Comparison of ENCODE assay signal across 13 mouse cellular contexts in the genomic region with DNA sequence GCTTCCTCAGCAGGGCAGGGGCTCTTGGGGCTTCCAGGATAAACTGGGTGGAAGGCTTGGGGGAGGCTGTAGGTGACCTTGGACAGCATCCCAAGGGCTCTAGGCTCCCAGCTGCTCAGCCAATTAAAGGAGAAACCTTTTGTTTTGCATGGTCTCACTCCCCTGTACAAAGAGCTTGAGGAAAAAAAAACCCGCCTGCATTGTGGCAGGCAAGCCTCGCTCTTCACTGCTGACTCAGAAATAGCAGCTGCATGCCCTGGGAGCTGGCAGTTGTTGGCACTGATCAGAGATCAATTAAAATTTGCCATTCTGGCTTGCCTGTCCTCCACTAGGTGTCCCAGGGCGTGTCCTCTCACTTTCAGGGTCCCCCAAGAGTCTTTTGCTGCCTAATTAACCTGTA.
DNase-seq lines count a peak whose midpoint lies in the region; ATAC-seq and TF ChIP-seq lines count a peak whose summit lies in the region.
"Had no signal": no experiment of that assay in that cellular context is flagged by ENCODE, and none has a peak within 500 bp of the region (broad histone marks: within the 10 kb centered on the region; RNA-seq: fewer than 3 reads in every experiment).

No protein-coding gene starts in this region.

- peak; percentile 91 for DNase-seq in Muller cell, postnatal 12 days (ENCODE audit: inconsistent ontology term)
- peak; percentile 58 for DNase-seq in midbrain, embryonic 14.5 days
- no peak for DNase-seq in adipocyte (ENCODE audit: low spot score)
- DNase-seq in ovary, postnatal 14 days (ENCODE audit: low spot score), result no peak
- DNase-seq in urinary bladder, postnatal 14 days (ENCODE audit: low spot score), result no peak
- DNase-seq: adrenal gland, postnatal 14 days; cerebellum, adult 11-12 months; gastrocnemius, postnatal 10 days; lung, embryonic 14.5 days had no signal

- no peaks in the 10 kb centered on the region for H3K79me3 ChIP-seq in C2C12 (ENCODE audit: low read depth)

- WGBS in forebrain, embryonic 15.5 days, result 3% methylated on average over 3 of the region's 3 CpGs
- 13% methylated on average over 3 of the region's 3 CpGs for WGBS in midbrain, embryonic 14.5 days

- no peak overlapping the region for H3ac ChIP-seq in C2C12 (ENCODE audit: control insufficient read depth, insufficient read length, low read depth)

- H3K27ac ChIP-seq in forebrain, embryonic 15.5 days (replicated peaks), result peak overlapping the region; percentile 70
- peak overlapping the region; percentile 22 for H3K27ac ChIP-seq in midbrain, embryonic 14.5 days (replicated peaks; ENCODE audit: low read depth, low read length)
- H3K27ac ChIP-seq: heart, embryonic 13.5 days; intestine, embryonic 15.5 days had no signal

- no peaks in the 10 kb centered on the region for H3K79me2 ChIP-seq in C2C12 (ENCODE audit: control insufficient read depth, insufficient read depth)

- no peak overlapping the region for H3K9ac ChIP-seq in forebrain, embryonic 15.5 days (replicated peaks)
- H3K9ac ChIP-seq in midbrain, embryonic 14.5 days (replicated peaks; ENCODE audit: low read length), result no peak overlapping the region
- H3K9ac ChIP-seq: heart, embryonic 13.5 days; intestine, embryonic 15.5 days; lung, embryonic 14.5 days had no signal

- H3K4me2 ChIP-seq in forebrain, embryonic 15.5 days (replicated peaks), result no peak overlapping the region
- no peak overlapping the region for H3K4me2 ChIP-seq in midbrain, embryonic 14.5 days (ENCODE audit: low read length)
- H3K4me2 ChIP-seq: heart, embryonic 13.5 days; intestine, embryonic 15.5 days; lung, embryonic 14.5 days had no signal

- no peaks in the 10 kb centered on the region for H3K27me3 ChIP-seq in C2C12 (ENCODE audit: control insufficient read depth, insufficient read depth, insufficient read length)
- no peaks in the 10 kb centered on the region for H3K27me3 ChIP-seq in forebrain, embryonic 15.5 days
- H3K27me3 ChIP-seq in midbrain, embryonic 14.5 days (ENCODE audit: control insufficient read depth, insufficient read depth, low read length), result no peaks in the 10 kb centered on the region
- H3K27me3 ChIP-seq: heart, embryonic 13.5 days; intestine, embryonic 15.5 days had no signal

- no peaks in the 10 kb centered on the region for H3K9me3 ChIP-seq in forebrain, embryonic 15.5 days
- H3K9me3 ChIP-seq in midbrain, embryonic 14.5 days (ENCODE audit: control insufficient read depth, low read length), result no peaks in the 10 kb centered on the region
- H3K9me3 ChIP-seq: heart, embryonic 13.5 days; intestine, embryonic 15.5 days had no signal

- no peaks in the 10 kb centered on the region for H3K36me3 ChIP-seq in C2C12 (ENCODE audit: control insufficient read depth, insufficient read depth)
- H3K36me3 ChIP-seq in forebrain, embryonic 15.5 days, result no peaks in the 10 kb centered on the region
- no peaks in the 10 kb centered on the region for H3K36me3 ChIP-seq in midbrain, embryonic 14.5 days (ENCODE audit: control insufficient read depth, insufficient read depth, low read length)
- H3K36me3 ChIP-seq: heart, embryonic 13.5 days; intestine, embryonic 15.5 days had no signal

- ATAC-seq in forebrain, embryonic 15.5 days (replicated peaks), result peak; percentile 60
- no peak for ATAC-seq in midbrain, embryonic 14.5 days (ENCODE audit: low FRiP score, low TSS enrichment)
- ATAC-seq: intestine, embryonic 15.5 days had no signal

- no peak overlapping the region for H3K4me3 ChIP-seq in C2C12 (ENCODE audit: insufficient read depth, poor library complexity, severe bottlenecking)
- H3K4me3 ChIP-seq in forebrain, embryonic 15.5 days, result no peak overlapping the region
- no peak overlapping the region for H3K4me3 ChIP-seq in midbrain, embryonic 14.5 days (replicated peaks; ENCODE audit: low read depth, low read length)
- H3K4me3 ChIP-seq: heart, embryonic 13.5 days; intestine, embryonic 15.5 days had no signal

- no peak for TF ChIP-seq CTCF in C2C12 (IDR thresholded peaks at IDR 0.05; ENCODE audit: control insufficient read depth, insufficient read depth, insufficient read length)

- peaks cover 23% of the 10 kb centered on the region for H3K4me1 ChIP-seq in forebrain, embryonic 15.5 days
- H3K4me1 ChIP-seq in midbrain, embryonic 14.5 days (ENCODE audit: control insufficient read depth, insufficient read depth, low read length), result peaks cover 20% of the 10 kb centered on the region

TF ChIP-seq in C2C12, 6 proteins besides CTCF, POLR2A, EP300 and RAD21:
- TF ChIP-seq CEBPB (IDR thresholded peaks at IDR 0.05; ENCODE audit: low read depth), result no peak
- peak; percentile 72 for TF ChIP-seq MYOD1 (IDR thresholded peaks at IDR 0.05; ENCODE audit: control insufficient read depth, insufficient read length, low read depth)

Comparison
In these comparisons a context has a peak if more than half of its experiments do, and no peak if none do; other contexts are left out.
1. DNase-seq: peak in Muller cell, postnatal 12 days (single experiment) and midbrain, embryonic 14.5 days (single experiment); none in adipocyte (single experiment), ovary, postnatal 14 days (single experiment) and urinary bladder, postnatal 14 days (single experiment).